Comparison of ENCODE assay signal across 1 mouse cellular context in the genomic region with DNA sequence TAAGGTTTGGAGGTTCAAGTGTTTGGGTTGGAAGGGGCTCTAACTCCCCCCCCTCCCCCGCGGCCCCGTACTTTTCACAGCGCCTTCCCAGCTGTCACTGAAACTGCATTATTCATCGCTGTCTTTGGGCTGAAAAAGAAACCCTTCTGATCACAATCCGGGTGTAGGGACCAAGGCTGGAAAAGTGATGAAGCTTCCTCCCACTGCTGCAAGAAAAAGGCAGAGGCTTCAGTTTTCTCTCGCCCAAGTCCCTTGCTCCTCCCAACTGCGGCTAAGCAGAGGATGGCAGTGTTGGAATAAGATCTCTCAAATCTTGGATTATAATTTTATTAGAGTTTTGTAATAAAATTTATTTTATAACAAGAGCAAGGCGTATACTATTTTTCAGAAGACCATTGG.
TF ChIP-seq lines count a peak whose summit lies in the region.

No protein-coding gene starts in this region.

TF ChIP-seq in MEL, 35 proteins besides CTCF, POLR2A, EP300 and RAD21 (continued from another document):
- TF ChIP-seq ZKSCAN1 (IDR thresholded peaks at IDR 0.05; ENCODE audit: low read depth, low read length) = no peak
- no peak for TF ChIP-seq USF2 (IDR thresholded peaks at IDR 0.05; ENCODE audit: borderline replicate concordance in 1 of 2, insufficient read depth in 1 of 2, low read depth in 1 of 2, low read length in 2 of 2)
